Mouse (Mus musculus) forebrain, embryonic 16.5 days (tissue): ENCODE measurements around the gene St13. TPM values are rescaled to one million over a fixed set of nuclear protein-coding genes. Genes with fewer than 3 reads are reported as not detected.
"Not testable (repeated sequence)": the region's sequence is repeated elsewhere in the genome, so short reads cannot be mapped to it uniquely, and the experiment has no call there.

Experiments used
- ATAC-seq: fragments of 200-750 bp; cut with Nextera tagmentation; 2 replicates; pipeline ENCODE4 v1.8.0; 2017; ENCODE audit warnings: mild to moderate bottlenecking, moderate library complexity
- H3K27ac ChIP-seq: fragments of 300-500 bp; sonication (generic); 2 replicates; pipeline ENCODE4 v1.5.1; 2014; ENCODE audit warnings: low read length, control low read depth
- H3K27me3 ChIP-seq: fragments of 300-500 bp; sonication (generic); replicated peaks from 2 replicates; pipeline ENCODE4 v1.6.1; 2014; ENCODE audit warnings: low read length; ENCODE audit not compliant: control insufficient read depth, insufficient read depth
- H3K36me3 ChIP-seq: fragments of 300-500 bp; sonication (generic); 2 replicates; pipeline ENCODE4 v1.6.1; 2014; ENCODE audit not compliant: control insufficient read depth, insufficient read depth
- H3K4me1 ChIP-seq: fragments of 300-500 bp; sonication (generic); replicated peaks from 2 replicates; pipeline ENCODE4 v1.6.1; 2014; ENCODE audit warnings: low read length; ENCODE audit not compliant: control insufficient read depth, insufficient read depth
- H3K4me2 ChIP-seq: fragments of 300-500 bp; sonication (generic); 2 replicates; pipeline ENCODE4 v1.6.1; 2014; ENCODE audit warnings: mild to moderate bottlenecking, low read length, control low read depth
- H3K4me3 ChIP-seq: fragments of 300-500 bp; sonication (generic); replicated peaks from 2 replicates; pipeline ENCODE4 v1.5.1; 2014; ENCODE audit warnings: mild to moderate bottlenecking, low read length, control low read depth
- H3K9ac ChIP-seq: fragments of 300-500 bp; sonication (generic); replicated peaks from 2 replicates; pipeline ENCODE4 v1.6.1; 2014; ENCODE audit warnings: low read depth, low read length, control low read depth
- H3K9me3 ChIP-seq: fragments of 300-500 bp; sonication (generic); 2 replicates; pipeline ENCODE4 v1.6.1; 2016; ENCODE audit warnings: low read length; ENCODE audit not compliant: control insufficient read depth
- WGBS: fragments of 180-500 bp; shearing (Covaris S2); extraction: QIAGEN DNeasy Blood & Tissue Kit; methylation state at CpG from one replicate; pipeline ENCODE4 v1.1.7; 2014; 5-methylcytosine and 5-hydroxymethylcytosine counted together
- polyA plus RNA-seq: library from polyadenylated mRNA; unstranded; fragments of >200 nt; fragmentation: Nextera tagmentation; extraction: Ambion mirVana; gene quantifications from 2 replicates; pipeline ENCODE4 v1.2.1, GENCODE M21; 2015

The St13 gene
- polyA plus RNA-seq, 1 experiment from 2014 or later = 206 TPM

- H3K9ac ChIP-seq = no peak overlapping the region
- H3K9me3 ChIP-seq = no peaks in the 10 kb centered on the region
- H3K4me3 ChIP-seq = no peak overlapping the region
- no peaks in the 10 kb centered on the region for H3K27me3 ChIP-seq
- H3K4me2 ChIP-seq = no peak overlapping the region
- H3K4me1 ChIP-seq = peaks cover 2% of the 10 kb centered on the region
- WGBS = 97% methylated on average over 4 of the region's 4 CpGs
- no peaks in the 10 kb centered on the region; the same call in 1 of the 2 replicates for H3K36me3 ChIP-seq
- ATAC-seq = no peak
- no peak overlapping the region for H3K27ac ChIP-seq
These were observed 18.2 kb upstream of the St13 start for GRCm38 (mm10) chr15:81418065-81418464.

GRCm38 (mm10) chr15:81416763-81417310 lies 17.0 kb upstream of the St13 start:
- H3K27me3 ChIP-seq, H3K36me3 ChIP-seq, H3K4me1 ChIP-seq, H3K9me3 ChIP-seq, H3K27ac ChIP-seq, ATAC-seq: not testable (repeated sequence)
- Histone ChIP-seq H3K4me3 (peak overlapping the region; percentile 33), H3K9ac (peak overlapping the region; percentile 34; the same call in 1 of the 2 replicates), H3K4me2 (peak overlapping the region; percentile 44)
- WGBS = 7% methylated on average over 22 of the region's 22 CpGs

GRCm38 (mm10) chr15:81408199-81408598 lies 8.3 kb upstream of the St13 start, which contains the start of gene Dnajb7:
Dnajb7 (minus strand) TSS chr15:81408299.
- Histone ChIP-seq H3K4me3 (no peak within 1 kb of the TSS), H3K27ac (no peak within 1 kb of the TSS), H3K4me1 (no peaks in the 10 kb centered on the region), H3K4me2 (no peak within 1 kb of the TSS), H3K36me3 (no peaks in the 10 kb centered on the region), H3K9ac (no peak within 1 kb of the TSS), H3K27me3 (no peaks in the 10 kb centered on the region), H3K9me3 (no peaks in the 10 kb centered on the region)
- no peak for ATAC-seq
- WGBS = 96% methylated on average over 1 of the region's 1 CpGs

GRCm38 (mm10) chr15:81405008-81405407 lies 5.1 kb upstream of the St13 start:
- H3K4me1 ChIP-seq = peaks cover 8% of the 10 kb centered on the region
- no peaks in the 10 kb centered on the region for H3K36me3 ChIP-seq
- H3K9ac ChIP-seq = no peak overlapping the region
- H3K27ac ChIP-seq = no peak overlapping the region
- H3K4me2 ChIP-seq = no peak overlapping the region
- no peak overlapping the region for H3K4me3 ChIP-seq
- WGBS = 79% methylated on average over 3 of the region's 3 CpGs
- H3K9me3 ChIP-seq = no peaks in the 10 kb centered on the region
- no peaks in the 10 kb centered on the region for H3K27me3 ChIP-seq
- ATAC-seq = no peak

GRCm38 (mm10) chr15:81399297-81399637 lies 610 bp downstream of the St13 start:
- Histone ChIP-seq H3K4me2 (peak overlapping the region; percentile 84), H3K27ac (peak overlapping the region; percentile 96), H3K4me1 (peaks cover 27% of the 10 kb centered on the region), H3K4me3 (peak overlapping the region; percentile 77), H3K9me3 (no peaks in the 10 kb centered on the region), H3K36me3 (no peaks in the 10 kb centered on the region), H3K27me3 (no peaks in the 10 kb centered on the region), H3K9ac (peak overlapping the region; percentile 84)
- no peak for ATAC-seq
- WGBS = 0% methylated on average over 21 of the region's 21 CpGs

- no peak overlapping the region for H3K27ac ChIP-seq
- peak overlapping the region; percentile 77 for H3K4me3 ChIP-seq
- H3K4me2 ChIP-seq = peak overlapping the region; percentile 84
- H3K4me1 ChIP-seq = peaks cover 27% of the 10 kb centered on the region
- no peak overlapping the region; the same call in 1 of the 2 replicates for H3K9ac ChIP-seq
- no peaks in the 10 kb centered on the region for H3K36me3 ChIP-seq
- H3K9me3 ChIP-seq = no peaks in the 10 kb centered on the region
- no peaks in the 10 kb centered on the region for H3K27me3 ChIP-seq
- ATAC-seq = no peak
These were observed 1.7 kb downstream of the St13 start for GRCm38 (mm10) chr15:81398189-81398588.

GRCm38 (mm10) chr15:81394211-81394915 lies 5.5 kb downstream of the St13 start:
- Histone ChIP-seq H3K4me1 (peaks cover 19% of the 10 kb centered on the region), H3K27ac (no peak overlapping the region), H3K36me3 (peaks cover 7% of the 10 kb centered on the region), H3K9me3 (no peaks in the 10 kb centered on the region), H3K4me3 (no peak overlapping the region), H3K27me3 (no peaks in the 10 kb centered on the region), H3K9ac (no peak overlapping the region), H3K4me2 (no peak overlapping the region)
- 84% methylated on average over 8 of the region's 8 CpGs for WGBS
- ATAC-seq = no peak

- H3K4me1 ChIP-seq = peaks cover 11% of the 10 kb centered on the region
- no peak for ATAC-seq
- peaks cover 12% of the 10 kb centered on the region for H3K36me3 ChIP-seq
- no peak overlapping the region for H3K9ac ChIP-seq
- H3K4me2 ChIP-seq = no peak overlapping the region
- H3K4me3 ChIP-seq = no peak overlapping the region
- no peaks in the 10 kb centered on the region for H3K9me3 ChIP-seq
- H3K27me3 ChIP-seq = no peaks in the 10 kb centered on the region
- H3K27ac ChIP-seq = no peak overlapping the region
These were observed 6.9 kb downstream of the St13 start for GRCm38 (mm10) chr15:81392997-81393396.

- Histone ChIP-seq H3K27ac (no peak overlapping the region), H3K4me1 (no peaks in the 10 kb centered on the region), H3K27me3 (no peaks in the 10 kb centered on the region), H3K4me3 (no peak overlapping the region), H3K36me3 (peaks cover 41% of the 10 kb centered on the region), H3K9ac (no peak overlapping the region), H3K4me2 (no peak overlapping the region), H3K9me3 (no peaks in the 10 kb centered on the region)
- no peak for ATAC-seq
- WGBS = 97% methylated on average over 5 of the region's 5 CpGs
These were observed 13.6 kb downstream of the St13 start for GRCm38 (mm10) chr15:81386327-81386726.
